Mouse (Mus musculus) heart, adult 2 months (tissue): ENCODE measurements around the gene Kank2. TPM values are rescaled to one million over a fixed set of nuclear protein-coding genes. Genes with fewer than 3 reads are reported as not detected.

Experiments used
- DNase-seq, 2 experiments: peaks; one replicate each; pipeline ENCODE4 v3.0.0; 2021
- H3K27ac ChIP-seq: fragments of 200-600 bp; 2 replicates; pipeline ENCODE4 v1.8.1; 2022
- H3K27me3 ChIP-seq: fragments of 200-500 bp; 2 replicates; pipeline ENCODE4 v1.6.1; 2012; ENCODE audit warnings: mild to moderate bottlenecking, low read length, inconsistent platforms, mixed read lengths; ENCODE audit not compliant: control insufficient read depth, insufficient read depth
- H3K36me3 ChIP-seq: fragments of 200-500 bp; 2 replicates; pipeline ENCODE4 v1.6.1; 2012; ENCODE audit warnings: low read length, inconsistent platforms; ENCODE audit not compliant: control insufficient read depth, insufficient read depth
- H3K4me1 ChIP-seq: fragments of 200-500 bp; 2 replicates; pipeline ENCODE4 v1.6.1; 2011; ENCODE audit warnings: low read length; ENCODE audit not compliant: control insufficient read depth, insufficient read depth
- H3K4me3 ChIP-seq: fragments of 200-600 bp; 2 replicates; pipeline ENCODE4 v1.8.1; 2022
- H3K79me2 ChIP-seq: fragments of 200-500 bp; replicated peaks from 2 replicates; pipeline ENCODE4 v1.6.1; 2012; ENCODE audit warnings: mild to moderate bottlenecking, inconsistent platforms, low read length, moderate library complexity, mixed read lengths; ENCODE audit not compliant: control insufficient read depth, insufficient read depth
- H3K9ac ChIP-seq: fragments of 200-500 bp; 2 replicates; pipeline ENCODE4 v1.6.1; 2012; ENCODE audit warnings: low read depth, mild to moderate bottlenecking, control low read depth, inconsistent platforms, low read length, mixed read lengths
- CTCF ChIP-seq: fragments of 200-600 bp; IDR thresholded peaks from 2 replicates; pipeline ENCODE4 v1.8.1; 2022; ENCODE audit warnings: antibody characterized with exemption, mild to moderate bottlenecking, moderate library complexity
- EP300 ChIP-seq: fragments of 200-500 bp; IDR thresholded peaks from 2 replicates; pipeline ENCODE4 v1.6.1; 2011; ENCODE audit warnings: low read depth, low read length, control low read depth; ENCODE audit not compliant: insufficient read depth
- POLR2A ChIP-seq: fragments of 200-500 bp; IDR thresholded peaks from 2 replicates; pipeline ENCODE4 v1.6.1; 2011; ENCODE audit warnings: mild to moderate bottlenecking, low read depth, low read length, control low read depth; ENCODE audit not compliant: insufficient read depth
- WGBS: fragments of 180-500 bp; shearing (Covaris S2); methylation state at CpG from one replicate; pipeline ENCODE4 v1.1.7; 2018; 5-methylcytosine and 5-hydroxymethylcytosine counted together
- intact Hi-C: fragments of 180-260 bp; cut with DNase I; formaldehyde crosslinking; loops from one replicate; pipeline ENCODE4 v1.15.1; 2025
- polyA plus RNA-seq: library from polyadenylated mRNA; depleted of rRNA; stranded (reverse); fragments of >200 nt; gene quantifications from 2 replicates; pipeline ENCODE4 v1.2.3, GENCODE M21; 2012
- total RNA-seq, 2 experiments: library from RNA; stranded (reverse); gene quantifications; 2 replicates each; pipeline ENCODE4 v1.2.3; 2021

Gene Kank2
- total and polyA plus RNA-seq, 3 experiments, result 45.3 to 62.9 (median 57.3) TPM

DNA sequence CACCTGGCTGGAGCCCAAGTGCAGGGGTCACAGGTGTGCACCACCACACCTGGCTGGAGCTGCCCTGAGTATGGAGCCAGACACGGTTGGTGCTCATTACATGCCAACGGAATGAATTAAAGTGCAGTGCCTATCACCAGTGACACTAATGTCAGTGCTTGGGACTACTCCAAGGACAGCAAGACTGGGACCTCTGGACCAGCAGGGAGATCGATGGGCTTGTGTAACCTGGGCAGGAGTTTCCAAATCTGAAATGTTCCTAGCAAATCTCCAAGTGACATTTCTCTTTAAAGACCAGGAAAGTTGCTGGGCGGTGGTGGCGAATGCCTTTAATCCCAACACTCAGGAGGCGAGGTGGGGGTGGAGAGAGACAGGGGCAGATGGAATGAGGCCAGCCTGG, 24.1 kb upstream of the Kank2 start:
- no peaks in the 10 kb centered on the region for H3K27me3 ChIP-seq
- 78% methylated on average over 6 of the region's 6 CpGs for WGBS
- TF ChIP-seq CTCF (no peak), POLR2A (no peak), EP300 (no peak)
- intact Hi-C loops, result loop anchor here (10.0 kb wide), 1 partner anchor 52 kb away; no protein-coding TSS in a partner anchor
- no peaks in the 10 kb centered on the region for H3K79me2 ChIP-seq
- H3K9ac ChIP-seq, result no peak overlapping the region
- no peak for DNase-seq
- no peaks in the 10 kb centered on the region for H3K4me1 ChIP-seq
- H3K27ac ChIP-seq, result no peak overlapping the region
- H3K4me3 ChIP-seq, result no peak overlapping the region
- no peaks in the 10 kb centered on the region for H3K36me3 ChIP-seq

GRCm38 (mm10) chr9:21820183-21820582, 21.6 kb upstream of the Kank2 start:
- DNase-seq, result no peak
- Histone ChIP-seq H3K27me3 (no peaks in the 10 kb centered on the region), H3K79me2 (no peaks in the 10 kb centered on the region), H3K9ac (no peak overlapping the region), H3K27ac (no peak overlapping the region), H3K36me3 (no peaks in the 10 kb centered on the region), H3K4me1 (no peaks in the 10 kb centered on the region), H3K4me3 (no peak overlapping the region)
- WGBS, result 77% methylated on average over 12 of the region's 12 CpGs
- TF ChIP-seq EP300 (no peak), CTCF (no peak), POLR2A (no peak)
- intact Hi-C loops, result loop anchor here (10.0 kb wide), 1 partner anchor 55 kb away; no protein-coding TSS in a partner anchor

DNA sequence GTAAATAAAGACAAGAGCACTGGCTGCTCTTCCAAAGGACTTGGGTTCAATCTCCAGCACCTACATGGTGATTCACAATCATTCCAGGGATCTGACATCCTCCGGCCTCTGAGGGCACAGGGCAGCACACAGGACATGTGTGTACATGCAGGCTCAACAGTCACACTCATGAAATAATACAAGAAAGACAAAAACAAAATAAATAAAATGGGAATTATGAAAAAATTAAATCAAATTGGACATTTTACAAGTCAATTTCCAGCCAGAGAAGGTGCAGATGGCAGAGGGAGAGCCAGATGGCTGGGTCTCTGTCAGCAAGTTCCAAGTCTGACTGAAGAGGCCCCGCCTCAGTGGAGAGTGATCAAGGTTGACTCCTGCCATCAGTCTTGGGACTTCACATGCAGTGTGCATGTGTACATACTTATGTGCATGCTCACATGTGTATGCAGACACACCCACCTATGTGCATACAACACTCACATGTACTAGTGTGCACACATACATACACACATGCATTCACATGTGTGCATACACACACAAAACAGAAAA, 20.7 kb upstream of the Kank2 start:
- 93% methylated on average over 2 of the region's 2 CpGs for WGBS
- TF ChIP-seq POLR2A, result no peak
- no peak for TF ChIP-seq EP300
- no peak for TF ChIP-seq CTCF
- intact Hi-C loops, result no loop called here
- no peaks in the 10 kb centered on the region for H3K79me2 ChIP-seq
- no peak overlapping the region for H3K4me3 ChIP-seq
- H3K4me1 ChIP-seq, result no peaks in the 10 kb centered on the region
- no peaks in the 10 kb centered on the region for H3K27me3 ChIP-seq
- no peaks in the 10 kb centered on the region for H3K36me3 ChIP-seq
- no peak for DNase-seq
- no peak overlapping the region for H3K9ac ChIP-seq
- H3K27ac ChIP-seq, result no peak overlapping the region

DNA sequence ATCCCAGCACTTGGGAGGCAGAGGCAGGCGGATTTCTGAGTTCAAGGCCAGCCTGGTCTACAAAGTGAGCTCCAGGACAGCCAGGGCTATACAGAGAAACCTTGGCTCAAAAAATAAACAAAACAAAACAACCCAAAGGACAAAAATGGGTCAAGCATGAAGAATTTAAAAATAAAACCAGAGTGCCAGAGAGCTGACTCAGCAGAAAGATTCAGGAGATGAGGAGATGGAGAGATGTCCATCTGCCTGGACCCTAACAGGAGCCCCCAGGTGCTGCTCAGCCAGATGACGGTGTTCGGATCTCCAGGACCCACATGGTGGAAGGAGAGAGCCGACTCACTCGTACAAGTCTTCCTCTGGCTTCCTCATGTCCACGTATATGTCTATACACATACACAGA, 20.0 kb upstream of the Kank2 start:
- H3K4me1 ChIP-seq, result no peaks in the 10 kb centered on the region
- H3K36me3 ChIP-seq, result no peaks in the 10 kb centered on the region
- H3K9ac ChIP-seq, result no peak overlapping the region
- H3K4me3 ChIP-seq, result no peak overlapping the region
- no peaks in the 10 kb centered on the region for H3K27me3 ChIP-seq
- intact Hi-C loops, result no loop called here
- DNase-seq, result no peak
- no peaks in the 10 kb centered on the region for H3K79me2 ChIP-seq
- no peak overlapping the region for H3K27ac ChIP-seq
- TF ChIP-seq CTCF, result no peak
- TF ChIP-seq EP300, result no peak
- no peak for TF ChIP-seq POLR2A
- 92% methylated on average over 6 of the region's 6 CpGs for WGBS

GRCm38 (mm10) chr9:21818125-21818524, 19.6 kb upstream of the Kank2 start:
- H3K27me3 ChIP-seq, result no peaks in the 10 kb centered on the region
- no peaks in the 10 kb centered on the region for H3K79me2 ChIP-seq
- 75% methylated on average over 4 of the region's 4 CpGs for WGBS
- no peak for DNase-seq
- H3K36me3 ChIP-seq, result no peaks in the 10 kb centered on the region
- no peak overlapping the region for H3K9ac ChIP-seq
- H3K4me3 ChIP-seq, result no peak overlapping the region
- no peaks in the 10 kb centered on the region for H3K4me1 ChIP-seq
- intact Hi-C loops, result no loop called here
- H3K27ac ChIP-seq, result no peak overlapping the region
- TF ChIP-seq EP300 (no peak), POLR2A (no peak), CTCF (no peak)

GRCm38 (mm10) chr9:21816716-21817305, 18.3 kb upstream of the Kank2 start:
- 77% methylated on average over 9 of the region's 9 CpGs for WGBS
- TF ChIP-seq CTCF, result no peak
- no peak for TF ChIP-seq EP300
- TF ChIP-seq POLR2A, result no peak
- no peaks in the 10 kb centered on the region for H3K36me3 ChIP-seq

More at GRCm38 (mm10) chr9:21816716-21817305, 18.3 kb upstream of the Kank2 start:
- Histone ChIP-seq H3K4me3 (no peak overlapping the region), H3K9ac (no peak overlapping the region), H3K27me3 (no peaks in the 10 kb centered on the region), H3K27ac (no peak overlapping the region), H3K4me1 (no peaks in the 10 kb centered on the region), H3K79me2 (no peaks in the 10 kb centered on the region)
- no peak for DNase-seq
- intact Hi-C loops, result no loop called here
